Mouse (Mus musculus) hindbrain, embryonic 15.5 days (tissue): ENCODE results near the gene Tmprss11g. TPM values are rescaled to one million over a fixed set of nuclear protein-coding genes. Genes with fewer than 3 reads are reported as not detected.

Source experiments
- polyA plus RNA-seq: library from polyadenylated mRNA; unstranded; fragments of >200 nt; fragmentation: Nextera tagmentation; extraction: Ambion mirVana; gene quantifications from 2 replicates; pipeline ENCODE4 v1.2.1, GENCODE M21; 2015

Gene Tmprss11g
- polyA plus RNA-seq, 1 experiment from 2014 or later: not detected

Other genes with a start within 250 kb of the Tmprss11g start
- not detected in 2 replicates for gene Tmprss11c, start 229.3 kb downstream of the Tmprss11g start, polyA plus RNA-seq
- gene Tmprss11d, start 145.2 kb downstream of the Tmprss11g start, polyA plus RNA-seq: 0.07 TPM in 1 of 2 replicates, not detected in the other
- not detected in 2 replicates for gene Tmprss11a, start 49.6 kb downstream of the Tmprss11g start, polyA plus RNA-seq
- not detected in 2 replicates for gene Tmprss11f, start 113.8 kb upstream of the Tmprss11g start, polyA plus RNA-seq
- not detected in 2 replicates for gene Tmprss11b, start 157.8 kb upstream of the Tmprss11g start, polyA plus RNA-seq
- not detected in 2 replicates for gene Tmprss11e, start 227.2 kb upstream of the Tmprss11g start, polyA plus RNA-seq